Mouse (Mus musculus) regulatory T cell (primary cell): ENCODE results near the gene Col25a1.

Source experiments
- in situ Hi-C: fragments of 300-600 bp; cut with MboI, MseI; formaldehyde crosslinking; loops from one replicate; pipeline ENCODE4 v1.15.1; 2025; ENCODE audit warnings: high pct_unique_total_duplicates

The Col25a1 gene

GRCm38 (mm10) chr3:130310694-130311305 lies 179.5 kb downstream of the Col25a1 start:
- in situ Hi-C loops: no loop called here

DNA sequence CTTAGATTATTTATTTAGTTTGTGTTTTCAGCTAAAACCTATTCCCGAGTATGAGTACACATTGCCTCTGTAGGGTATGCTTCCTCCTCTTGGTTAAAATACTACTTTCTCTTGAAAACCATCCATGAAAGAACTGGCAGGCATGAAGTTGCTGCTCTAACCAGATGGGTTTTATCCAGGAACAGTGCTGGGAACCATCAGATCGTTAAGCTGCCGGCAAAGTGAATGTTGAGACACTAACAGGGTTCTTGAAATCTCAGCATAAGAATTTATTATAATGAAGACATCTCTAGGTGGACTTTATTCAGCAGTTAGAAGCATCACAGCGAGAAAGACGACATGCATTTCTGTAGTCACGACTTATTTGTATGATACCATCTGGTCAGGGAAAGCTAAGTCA lies 181.9 kb downstream of the Col25a1 start:
- in situ Hi-C loops: no loop called here

GRCm38 (mm10) chr3:130327039-130328015 lies 196.0 kb downstream of the Col25a1 start:
- in situ Hi-C loops: no loop called here

DNA sequence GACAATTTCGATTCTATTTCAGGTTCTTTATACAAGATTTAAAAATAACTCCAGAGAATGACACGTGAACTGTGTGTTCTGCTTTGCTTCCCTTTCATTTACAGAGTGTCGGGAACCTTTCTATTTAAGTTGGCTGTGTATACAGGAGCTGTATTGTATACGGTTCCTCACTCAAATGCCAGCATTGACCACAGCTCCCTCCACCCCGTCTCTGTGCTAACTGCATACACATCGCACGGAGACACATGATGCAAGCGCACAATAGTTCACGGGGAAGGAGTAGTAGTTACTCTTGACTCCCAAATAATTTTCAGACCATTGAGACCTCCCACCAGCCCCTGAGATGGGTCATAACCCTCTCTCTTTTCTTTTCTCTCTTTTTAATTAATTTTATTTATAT lies 197.6 kb downstream of the Col25a1 start:
- in situ Hi-C loops: no loop called here

DNA sequence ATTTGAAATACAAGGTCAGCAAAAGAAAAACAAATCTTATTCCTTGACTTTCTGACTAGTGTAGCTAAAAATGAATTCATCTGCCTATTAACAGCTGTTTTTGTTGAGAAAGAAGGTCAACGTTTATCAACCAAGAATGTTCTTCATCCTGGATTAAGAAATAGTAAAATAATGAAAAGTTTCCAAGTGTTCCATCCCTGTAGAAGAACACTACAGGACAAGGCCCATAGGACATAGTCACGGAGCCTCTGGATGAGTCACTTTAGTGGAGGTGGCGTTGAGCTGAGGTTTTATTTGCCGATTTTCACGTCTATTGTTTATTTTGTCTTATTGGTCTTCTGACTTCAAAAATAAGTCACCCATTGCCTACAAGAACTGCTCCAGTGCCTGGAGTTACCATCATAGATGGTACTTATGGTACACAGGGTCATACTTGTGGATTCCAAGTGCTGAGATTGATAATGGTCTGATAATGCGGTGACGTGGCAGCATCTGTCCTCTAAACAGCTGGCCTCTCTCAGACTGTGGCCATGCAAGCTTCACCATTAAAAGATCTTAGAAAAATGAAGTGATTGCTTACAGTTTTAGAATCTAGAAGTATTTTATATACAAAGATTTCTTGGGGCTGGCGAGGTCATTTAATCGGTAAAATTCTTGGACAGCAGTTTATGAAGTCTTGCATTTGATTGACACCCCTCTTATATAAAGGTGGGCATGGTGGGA lies 198.7 kb downstream of the Col25a1 start:
- in situ Hi-C loops: no loop called here

- in situ Hi-C loops: no loop called here
These were observed 199.3 kb downstream of the Col25a1 start for GRCm38 (mm10) chr3:130330556-130330950.

GRCm38 (mm10) chr3:130332347-130332913 lies 201.1 kb downstream of the Col25a1 start:
- in situ Hi-C loops: no loop called here

DNA sequence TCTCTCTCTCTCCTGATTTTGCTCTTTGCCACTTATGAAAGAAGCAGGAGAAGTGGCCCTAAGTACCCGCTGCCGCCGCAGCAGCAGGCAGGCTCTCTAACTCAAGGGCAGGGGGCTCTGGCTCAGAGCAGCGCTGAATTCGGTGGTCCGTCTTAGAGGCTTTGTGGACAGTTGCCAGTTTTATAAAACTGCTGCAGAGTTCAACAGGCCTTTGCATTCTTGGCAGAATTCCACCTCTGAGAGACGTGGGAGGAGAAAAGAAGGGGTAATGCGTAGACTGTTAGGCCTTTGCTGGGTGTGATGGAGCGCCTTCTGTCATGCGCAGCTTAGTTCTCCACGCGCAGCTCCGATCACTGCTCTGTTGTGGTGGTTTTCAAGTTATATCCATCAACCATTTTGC lies 206.6 kb downstream of the Col25a1 start:
- in situ Hi-C loops: no loop called here

DNA sequence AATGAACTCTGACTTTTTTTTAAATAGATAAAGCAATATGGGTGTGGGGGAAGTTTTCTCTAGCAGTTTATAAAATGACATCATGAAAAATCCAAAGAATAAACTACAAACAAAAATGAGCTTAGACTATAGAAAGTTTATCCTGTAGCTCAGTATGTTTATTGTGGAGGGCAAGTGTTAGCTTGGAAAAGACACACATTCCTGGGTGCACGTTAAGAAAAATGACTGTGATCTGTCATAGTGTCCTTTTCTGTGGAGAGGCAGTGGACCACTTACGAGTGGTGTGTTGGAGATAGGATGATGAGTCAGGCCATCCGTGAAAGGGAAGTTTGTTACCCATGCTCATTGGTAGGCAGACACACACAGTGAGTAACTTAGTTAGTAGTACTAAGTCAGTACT lies 207.1 kb downstream of the Col25a1 start:
- in situ Hi-C loops: no loop called here

DNA sequence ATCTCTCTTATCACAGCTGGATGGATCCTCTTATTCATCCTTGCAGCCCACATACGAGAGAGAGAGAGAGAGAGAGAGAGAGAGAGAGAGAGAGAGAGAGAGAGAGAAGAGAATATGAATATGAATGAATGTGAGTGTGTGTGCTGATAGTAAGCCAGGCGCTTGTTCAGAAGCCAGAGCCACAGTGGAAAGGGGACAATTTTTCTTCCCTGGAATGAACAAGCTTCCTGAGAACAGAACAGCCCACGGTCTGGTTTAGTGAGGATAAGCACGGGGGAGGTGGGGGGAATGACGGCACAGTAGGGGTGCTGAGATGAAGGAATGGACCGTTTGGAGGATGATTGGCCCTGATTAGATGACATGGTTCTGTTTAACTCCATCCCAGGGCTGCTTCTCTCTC lies 218.9 kb downstream of the Col25a1 start:
- in situ Hi-C loops: no loop called here

DNA sequence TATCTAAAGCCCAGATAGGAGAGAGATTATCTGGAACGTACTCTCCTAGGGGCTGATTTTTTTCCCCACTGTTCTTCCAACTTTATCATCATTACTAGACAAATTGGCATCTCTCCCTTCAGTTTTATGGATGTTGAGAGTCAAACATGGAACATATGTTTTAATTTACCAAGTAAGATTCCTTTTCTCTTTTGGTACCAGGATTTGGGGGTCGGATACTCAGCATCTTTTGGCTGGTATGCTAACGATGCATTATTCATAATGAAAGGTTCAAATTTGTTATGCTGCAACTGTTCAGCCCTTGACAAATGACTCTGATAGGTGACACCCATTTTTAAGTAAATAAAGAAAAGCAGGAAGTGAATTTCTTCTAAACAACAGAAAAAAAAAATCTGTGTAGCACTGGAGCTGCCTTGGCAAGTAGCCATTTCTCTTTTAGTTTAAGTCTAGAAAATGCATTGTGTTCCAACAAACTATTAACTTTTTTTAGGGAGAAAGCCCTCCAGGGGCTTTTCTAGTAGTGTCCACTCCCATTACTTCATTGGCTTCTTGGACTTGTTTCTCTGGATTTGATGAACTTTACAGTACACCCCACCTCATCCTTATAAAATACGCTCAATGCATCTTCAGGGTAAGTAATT lies 223.2 kb downstream of the Col25a1 start:
- in situ Hi-C loops: no loop called here

GRCm38 (mm10) chr3:130356575-130357173 lies 225.4 kb downstream of the Col25a1 start:
- in situ Hi-C loops: no loop called here

GRCm38 (mm10) chr3:130360813-130361212 lies 229.5 kb downstream of the Col25a1 start:
- in situ Hi-C loops: no loop called here

- in situ Hi-C loops: no loop called here
These were observed 230.6 kb downstream of the Col25a1 start for GRCm38 (mm10) chr3:130361922-130362321.

- in situ Hi-C loops: no loop called here
These were observed 231.6 kb downstream of the Col25a1 start for GRCm38 (mm10) chr3:130362797-130363367.

DNA sequence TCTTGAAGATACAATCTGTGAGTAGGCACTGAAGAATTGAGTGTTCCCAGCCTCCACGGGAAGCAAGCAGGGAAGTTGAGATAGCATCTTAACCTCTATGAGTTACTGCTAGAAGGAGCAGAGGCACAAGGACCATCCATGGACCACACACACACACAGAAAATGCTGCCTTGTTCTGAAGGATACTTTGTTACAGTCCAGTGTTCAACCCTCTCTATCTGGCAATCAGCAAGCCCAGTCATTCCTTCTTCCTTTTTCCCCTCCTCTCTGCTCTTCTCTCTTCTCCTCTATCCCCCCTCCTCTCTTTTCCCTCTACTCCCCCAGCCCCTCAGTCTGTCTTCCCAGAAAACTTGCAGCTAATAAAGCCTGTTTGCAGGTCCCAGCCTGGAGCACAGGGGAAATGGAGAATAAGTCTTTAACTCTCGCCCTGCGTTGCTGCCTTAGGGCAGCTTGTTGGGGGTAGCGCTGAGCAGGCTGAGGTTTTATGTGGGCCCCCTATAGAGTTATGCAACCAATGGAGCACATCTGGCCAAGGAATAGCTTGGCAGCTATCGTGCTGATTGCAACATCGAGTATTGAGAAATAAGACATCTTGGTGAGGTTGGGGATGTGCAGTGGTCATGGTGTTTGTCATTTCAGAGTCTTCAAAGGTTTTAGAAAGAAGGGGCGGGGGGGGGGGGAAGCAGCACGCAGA lies 235.8 kb downstream of the Col25a1 start:
- in situ Hi-C loops: no loop called here

- in situ Hi-C loops: no loop called here
These were observed 237.1 kb downstream of the Col25a1 start for GRCm38 (mm10) chr3:130368352-130368751.

GRCm38 (mm10) chr3:130369113-130369512 lies 237.8 kb downstream of the Col25a1 start:
- in situ Hi-C loops: no loop called here

GRCm38 (mm10) chr3:130370167-130370566 lies 238.9 kb downstream of the Col25a1 start:
- in situ Hi-C loops: no loop called here

- in situ Hi-C loops: no loop called here
These were observed 241.8 kb downstream of the Col25a1 start for GRCm38 (mm10) chr3:130373145-130373544.
